Mouse (Mus musculus): ENCODE data around the gene Mcmbp. TPM values are rescaled to one million over a fixed set of nuclear protein-coding genes. Genes with fewer than 3 reads are reported as not detected.
"Not testable (repeated sequence)": the region's sequence is repeated elsewhere in the genome, so short reads cannot be mapped to it uniquely, and the experiment has no call there.

Gene Mcmbp
- polyA plus RNA-seq, 1 experiment, result 21.2 TPM

DNA sequence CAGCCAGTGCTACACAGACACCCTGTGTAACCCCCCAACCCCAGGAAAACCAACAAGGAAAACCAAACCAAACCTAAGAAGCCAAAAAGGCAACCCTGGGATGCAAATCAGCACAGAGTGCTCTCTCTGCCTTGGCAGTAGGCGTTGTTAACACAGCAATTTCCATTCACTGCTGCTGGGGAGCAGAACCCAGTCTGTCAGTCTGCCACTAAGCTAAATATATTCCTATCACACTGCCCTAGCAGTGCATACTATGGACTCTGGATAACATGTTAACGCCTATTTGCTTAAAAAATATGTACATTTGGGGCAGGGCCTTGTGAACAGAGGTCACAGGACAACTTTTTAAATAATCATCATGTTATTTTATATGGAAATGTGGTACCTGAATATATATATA lies 8.7 kb downstream of the Mcmbp start:
- WGBS, result 71% methylated on average over 2 of the region's 2 CpGs
- Histone ChIP-seq H3K27ac (ENCODE audit: control insufficient read depth, insufficient read depth, low read depth, low read length, poor library complexity) (no peak overlapping the region), H3K4me1 (ENCODE audit: control insufficient read depth, insufficient read depth, low read length) (peaks cover 4% of the 10 kb centered on the region; the same call in 1 of the 2 replicates), H3K4me3 (replicated peaks; ENCODE audit: control insufficient read depth, low read depth, low read length) (no peak overlapping the region)
- no peak for TF ChIP-seq POLR2A (IDR thresholded peaks at IDR 0.05; ENCODE audit: borderline replicate concordance, control insufficient read depth, low read depth, low read length)

DNA sequence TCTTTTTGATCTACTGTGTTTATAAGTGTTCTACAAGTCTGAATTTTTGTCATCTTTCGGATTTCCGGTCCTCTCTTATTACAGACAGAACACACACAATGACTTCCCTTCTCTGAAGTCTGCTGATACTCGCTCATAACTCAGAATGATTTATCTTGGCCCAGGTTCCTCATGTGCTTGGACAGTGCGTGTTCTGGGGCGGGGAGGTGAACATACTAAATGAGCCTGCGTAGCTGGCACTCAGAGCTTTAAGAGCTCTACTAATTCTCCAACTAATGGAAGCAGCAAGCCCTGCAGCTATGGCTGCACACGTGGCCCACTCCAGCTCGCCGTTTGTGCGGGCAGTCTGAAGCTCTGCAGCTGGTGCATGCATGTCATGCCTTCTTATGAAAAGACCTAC lies 11.6 kb downstream of the Mcmbp start:
- Histone ChIP-seq H3K4me3 (replicated peaks; ENCODE audit: control insufficient read depth, low read depth, low read length) (no peak overlapping the region), H3K4me1 (ENCODE audit: control insufficient read depth, insufficient read depth, low read length) (peaks cover 4% of the 10 kb centered on the region; the same call in 1 of the 2 replicates), H3K27ac (ENCODE audit: control insufficient read depth, insufficient read depth, low read depth, low read length, poor library complexity) (no peak overlapping the region)
- WGBS, result 7% methylated on average over 10 of the region's 10 CpGs
- no peak for TF ChIP-seq POLR2A (IDR thresholded peaks at IDR 0.05; ENCODE audit: borderline replicate concordance, control insufficient read depth, low read depth, low read length)
- TF ChIP-seq CTCF (IDR thresholded peaks at IDR 0.05; ENCODE audit: control insufficient read depth, insufficient read depth, low read length), result no peak

DNA sequence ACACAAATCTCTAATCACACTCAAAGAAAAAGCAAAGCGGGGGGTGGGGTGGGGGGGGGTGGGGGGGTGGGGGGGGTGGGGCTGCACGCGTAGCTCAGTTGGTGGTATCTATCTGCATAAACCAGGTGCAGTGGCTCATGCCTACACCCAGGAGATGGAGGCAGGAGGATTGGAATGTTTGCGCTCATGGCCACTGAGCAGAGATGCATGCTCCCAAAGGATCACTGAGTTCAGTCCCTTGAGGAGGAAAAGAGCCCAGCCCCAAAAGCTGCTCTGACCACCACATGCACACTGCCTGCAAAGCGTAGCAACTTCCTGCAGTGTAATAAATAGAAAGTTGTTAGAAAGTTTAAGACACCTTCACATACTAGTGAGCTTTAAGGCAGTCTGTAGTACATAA lies 12.6 kb downstream of the Mcmbp start:
- 65% methylated on average over 5 of the region's 5 CpGs for WGBS

DNA sequence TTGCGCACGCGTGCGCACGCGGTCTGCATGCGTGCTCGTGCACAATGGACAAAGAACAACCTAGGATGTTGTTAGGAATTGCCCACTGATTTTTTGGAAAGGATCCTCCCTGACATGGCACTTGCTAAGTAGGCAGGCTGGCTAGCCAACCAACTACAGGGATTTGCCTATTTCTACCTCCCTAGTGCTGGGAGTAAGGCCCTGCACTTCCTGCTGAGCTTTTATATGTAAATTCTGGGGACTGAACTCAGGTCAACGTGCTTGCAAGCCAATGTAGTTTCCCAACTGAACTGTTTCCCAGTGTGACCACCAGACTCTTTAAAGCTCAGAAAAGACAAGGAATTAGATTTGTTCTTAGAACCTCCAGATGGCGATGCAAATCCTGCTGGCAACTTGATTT lies 13.3 kb downstream of the Mcmbp start:
- Histone ChIP-seq H3K4me1 (ENCODE audit: control insufficient read depth, insufficient read depth, low read length) (peaks cover 4% of the 10 kb centered on the region; the same call in 1 of the 2 replicates), H3K4me3 (replicated peaks; ENCODE audit: control insufficient read depth, low read depth, low read length) (no peak overlapping the region), H3K27ac (ENCODE audit: control insufficient read depth, insufficient read depth, low read depth, low read length, poor library complexity) (no peak overlapping the region)
- no peak for TF ChIP-seq POLR2A (IDR thresholded peaks at IDR 0.05; ENCODE audit: borderline replicate concordance, control insufficient read depth, low read depth, low read length)
- WGBS, result 88% methylated on average over 10 of the region's 10 CpGs

More for the DNA sequence above, 12.6 kb downstream of the Mcmbp start:
- peaks cover 4% of the 10 kb centered on the region; the same call in 1 of the 2 replicates for H3K4me1 ChIP-seq (ENCODE audit: control insufficient read depth, insufficient read depth, low read length)
- TF ChIP-seq POLR2A (IDR thresholded peaks at IDR 0.05; ENCODE audit: borderline replicate concordance, control insufficient read depth, low read depth, low read length), result no peak
- H3K4me3 ChIP-seq (replicated peaks; ENCODE audit: control insufficient read depth, low read depth, low read length), result no peak overlapping the region
- H3K27ac ChIP-seq (ENCODE audit: control insufficient read depth, insufficient read depth, low read depth, low read length, poor library complexity), result no peak overlapping the region

DNA sequence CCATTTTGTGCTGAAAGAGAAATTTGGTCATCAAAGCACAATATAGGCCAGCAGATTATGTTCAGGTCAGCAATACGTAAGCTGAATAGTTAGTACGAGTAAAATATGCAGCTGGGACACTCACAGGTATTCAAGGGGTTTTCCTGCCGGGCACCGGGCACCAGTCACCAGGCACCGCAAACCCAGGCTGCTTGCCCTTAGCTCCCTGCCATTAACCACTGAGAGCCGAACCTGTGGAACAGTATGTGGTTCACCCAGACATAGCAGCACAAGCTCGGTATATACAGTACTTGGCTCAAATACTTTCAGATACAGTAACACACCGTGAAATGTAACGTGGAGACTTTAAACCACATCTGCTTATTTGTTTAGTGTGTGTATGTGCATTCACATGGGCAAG lies 15.1 kb downstream of the Mcmbp start:
- H3K27ac ChIP-seq (ENCODE audit: control insufficient read depth, insufficient read depth, low read depth, low read length, poor library complexity), result no peak overlapping the region
- TF ChIP-seq CTCF (IDR thresholded peaks at IDR 0.05; ENCODE audit: control insufficient read depth, insufficient read depth, low read length), result no peak
- TF ChIP-seq POLR2A (IDR thresholded peaks at IDR 0.05; ENCODE audit: borderline replicate concordance, control insufficient read depth, low read depth, low read length), result no peak
- peaks cover 4% of the 10 kb centered on the region; the same call in 1 of the 2 replicates for H3K4me1 ChIP-seq (ENCODE audit: control insufficient read depth, insufficient read depth, low read length)
- H3K4me3 ChIP-seq (replicated peaks; ENCODE audit: control insufficient read depth, low read depth, low read length), result no peak overlapping the region
- WGBS, result 80% methylated on average over 9 of the region's 9 CpGs

DNA sequence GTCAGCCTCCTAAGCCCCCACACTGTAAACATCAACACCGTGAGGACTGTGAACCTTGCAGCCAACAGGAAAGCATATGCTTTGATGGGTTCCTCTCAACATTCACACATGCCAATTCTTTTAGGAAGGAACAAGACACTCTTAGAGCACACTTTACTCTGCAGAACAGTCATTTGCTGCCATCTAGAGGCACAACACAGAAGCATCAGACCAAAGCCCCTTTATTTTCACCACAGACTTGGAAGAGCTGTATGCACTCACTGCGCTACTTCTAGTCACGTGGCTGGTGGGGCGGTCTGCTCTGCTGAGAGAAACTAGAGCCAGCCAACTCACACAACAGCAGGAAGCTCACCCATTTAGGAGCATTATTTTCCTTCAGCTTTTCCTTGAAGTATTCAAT lies 15.5 kb downstream of the Mcmbp start:
- TF ChIP-seq CTCF (IDR thresholded peaks at IDR 0.05; ENCODE audit: control insufficient read depth, insufficient read depth, low read length) (no peak), POLR2A (IDR thresholded peaks at IDR 0.05; ENCODE audit: borderline replicate concordance, control insufficient read depth, low read depth, low read length) (no peak)
- H3K4me3 ChIP-seq (replicated peaks; ENCODE audit: control insufficient read depth, low read depth, low read length), result no peak overlapping the region
- no peak overlapping the region for H3K27ac ChIP-seq (ENCODE audit: control insufficient read depth, insufficient read depth, low read depth, low read length, poor library complexity)
- peaks cover 4% of the 10 kb centered on the region; the same call in 1 of the 2 replicates for H3K4me1 ChIP-seq (ENCODE audit: control insufficient read depth, insufficient read depth, low read length)
- WGBS, result 10% methylated on average over 4 of the region's 4 CpGs

DNA sequence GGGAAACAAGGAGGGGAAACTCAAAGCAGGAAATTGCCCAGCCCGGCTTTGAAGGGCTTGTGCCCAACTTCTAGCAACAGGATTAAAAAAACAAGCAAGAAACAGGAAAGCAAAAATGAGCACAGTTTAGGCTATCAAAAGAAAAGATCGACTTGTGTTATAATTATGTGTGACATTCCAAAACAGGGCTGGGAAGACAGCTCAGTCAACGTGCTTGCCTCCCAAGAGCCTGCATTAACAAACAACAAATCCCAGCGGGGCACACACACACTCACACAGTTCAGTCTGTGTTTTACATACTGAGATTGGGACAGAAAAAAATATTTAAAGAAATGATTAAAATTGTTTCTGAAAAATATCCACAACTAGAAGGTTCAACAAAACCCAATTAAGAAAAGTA lies 22.3 kb downstream of the Mcmbp start:
- no peak for TF ChIP-seq CTCF (IDR thresholded peaks at IDR 0.05; ENCODE audit: control insufficient read depth, insufficient read depth, low read length)
- no peak for TF ChIP-seq POLR2A (IDR thresholded peaks at IDR 0.05; ENCODE audit: borderline replicate concordance, control insufficient read depth, low read depth, low read length)
- Histone ChIP-seq H3K4me1 (ENCODE audit: control insufficient read depth, insufficient read depth, low read length) (no peaks in the 10 kb centered on the region), H3K4me3 (replicated peaks; ENCODE audit: control insufficient read depth, low read depth, low read length) (no peak overlapping the region), H3K27ac (ENCODE audit: control insufficient read depth, insufficient read depth, low read depth, low read length, poor library complexity) (no peak overlapping the region)
- 70% methylated on average over 4 of the region's 4 CpGs for WGBS

DNA sequence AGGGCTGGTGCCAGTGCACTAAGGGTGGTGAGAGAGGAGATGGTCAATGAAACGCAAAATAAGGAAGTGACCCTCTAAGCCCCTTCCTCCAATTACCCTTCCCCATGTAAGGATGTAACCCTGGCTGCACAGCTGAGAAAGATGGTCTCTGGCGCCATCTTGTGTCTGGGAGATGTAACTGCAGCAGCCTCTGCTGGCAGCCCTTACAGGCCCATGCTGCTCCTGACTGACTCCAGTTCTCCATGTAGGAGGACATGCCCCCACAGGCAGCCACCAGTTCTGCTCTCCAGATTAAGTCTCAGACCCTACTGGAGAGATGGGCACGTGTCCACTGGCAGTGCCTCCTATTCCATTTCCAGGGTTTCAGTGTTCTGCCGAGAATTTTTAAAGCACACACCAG lies 34.6 kb downstream of the Mcmbp start:
- Histone ChIP-seq H3K4me3 (replicated peaks; ENCODE audit: control insufficient read depth, low read depth, low read length) (no peak overlapping the region), H3K27ac (ENCODE audit: control insufficient read depth, insufficient read depth, low read depth, low read length, poor library complexity) (no peak overlapping the region), H3K4me1 (ENCODE audit: control insufficient read depth, insufficient read depth, low read length) (no peaks in the 10 kb centered on the region)
- WGBS, result 29% methylated on average over 4 of the region's 4 CpGs
- peak; percentile 96 for TF ChIP-seq CTCF (IDR thresholded peaks at IDR 0.05; ENCODE audit: control insufficient read depth, insufficient read depth, low read length)
- TF ChIP-seq POLR2A (IDR thresholded peaks at IDR 0.05; ENCODE audit: borderline replicate concordance, control insufficient read depth, low read depth, low read length), result no peak

DNA sequence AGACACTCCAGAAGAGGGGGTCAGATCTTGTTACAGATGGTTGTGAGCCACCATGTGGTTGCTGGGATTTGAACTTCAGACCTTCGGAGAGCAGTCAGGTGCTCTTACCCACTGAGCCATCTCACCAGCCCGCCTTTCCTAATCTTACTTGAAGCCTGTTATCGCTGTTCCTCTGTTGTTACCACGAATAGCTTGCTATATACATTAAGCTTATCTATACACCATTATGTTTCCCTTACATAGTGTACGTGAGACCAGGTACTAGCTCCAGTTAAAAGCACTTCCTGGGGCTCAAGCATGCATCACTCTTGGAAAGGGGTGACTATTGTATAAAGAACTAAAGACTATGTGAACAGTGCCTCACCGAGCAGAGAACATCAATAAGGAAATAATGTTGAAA lies 40.3 kb downstream of the Mcmbp start:
- H3K27ac ChIP-seq (ENCODE audit: control insufficient read depth, insufficient read depth, low read depth, low read length, poor library complexity); H3K4me3 ChIP-seq (replicated peaks; ENCODE audit: control insufficient read depth, low read depth, low read length); H3K4me1 ChIP-seq (ENCODE audit: control insufficient read depth, insufficient read depth, low read length): not testable (repeated sequence)
- 77% methylated on average over 6 of the region's 6 CpGs for WGBS
